Mouse (Mus musculus): ENCODE measurements at regions not wholly inside any gene's neighbourhood (a gene's known extent, or its start where the extent isn't known, plus 50 kb on each side); places are given as distances from the start of the nearest gene placed in this dataset.
A peak's percentile ranks its signal among the peaks of the same experiment; 100 is the strongest.

DNA sequence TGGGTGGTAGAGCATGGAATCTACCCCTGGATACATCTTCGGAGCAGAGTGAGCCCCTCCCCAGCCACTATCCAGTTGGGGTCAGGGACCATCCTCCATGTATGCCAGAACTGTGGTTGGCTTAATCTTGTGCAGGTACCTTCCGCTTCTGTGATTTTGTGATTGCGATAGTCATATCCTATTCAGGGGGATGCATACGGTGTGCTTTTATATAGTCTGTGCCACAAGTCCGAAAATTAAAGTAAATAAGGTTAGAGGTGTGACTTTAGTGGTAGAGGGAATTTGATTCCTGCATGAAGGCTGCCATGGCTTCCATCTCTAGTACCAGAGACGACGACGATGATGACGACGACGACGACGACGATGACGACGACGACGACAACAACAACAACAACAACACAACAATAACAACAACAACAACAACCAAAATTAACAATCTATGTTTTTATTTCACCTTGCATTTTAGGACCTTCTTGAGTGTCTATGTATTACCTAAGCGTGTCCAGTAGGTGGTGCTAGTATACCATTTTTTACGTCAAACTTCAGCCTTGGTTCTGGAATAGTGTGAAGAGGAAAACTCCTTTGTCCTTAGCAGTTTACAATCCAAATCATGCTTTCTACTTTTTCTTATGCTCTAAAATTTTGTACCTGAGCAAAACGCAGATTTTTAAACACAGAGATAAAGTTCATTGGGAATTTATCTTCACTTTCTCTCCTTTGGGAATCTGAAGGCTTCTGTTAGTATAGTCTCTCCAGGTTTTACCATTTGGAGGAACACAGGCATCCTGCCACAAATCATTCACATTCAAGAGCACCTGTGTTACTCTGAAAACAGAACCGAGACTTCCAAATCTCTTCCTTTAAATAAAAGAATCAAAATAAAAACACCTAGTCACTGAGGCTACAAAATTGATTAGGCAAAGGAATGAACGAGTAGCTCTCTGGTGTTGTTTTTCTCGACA, 224.5 kb downstream of the Ankrd16 start:
- Histone ChIP-seq H3K4me3 (ENCODE audit: low read depth, low read length) (no peak overlapping the region), H3K4me1 (replicated peaks; ENCODE audit: control insufficient read depth, insufficient read depth, low read length) (no peaks in the 10 kb centered on the region), H3K4me2 (replicated peaks; ENCODE audit: low read depth) (no peak overlapping the region), H3K27ac (ENCODE audit: low read depth, low read length) (no peak overlapping the region), H3K27me3 (replicated peaks; ENCODE audit: control insufficient read depth, insufficient read depth, low read length) (no peaks in the 10 kb centered on the region), H3K9ac (ENCODE audit: low read depth, low read length) (no peak overlapping the region), H3K36me3 (ENCODE audit: control insufficient read depth, insufficient read depth) (no peaks in the 10 kb centered on the region), H3K9me3 (ENCODE audit: control insufficient read depth) (no peaks in the 10 kb centered on the region)
- 29% methylated on average over 24 of the region's 24 CpGs for WGBS
- TF ChIP-seq CTCF (IDR thresholded peaks at IDR 0.05; ENCODE audit: low read depth): peak; percentile 84
- no peak for ATAC-seq

DNA sequence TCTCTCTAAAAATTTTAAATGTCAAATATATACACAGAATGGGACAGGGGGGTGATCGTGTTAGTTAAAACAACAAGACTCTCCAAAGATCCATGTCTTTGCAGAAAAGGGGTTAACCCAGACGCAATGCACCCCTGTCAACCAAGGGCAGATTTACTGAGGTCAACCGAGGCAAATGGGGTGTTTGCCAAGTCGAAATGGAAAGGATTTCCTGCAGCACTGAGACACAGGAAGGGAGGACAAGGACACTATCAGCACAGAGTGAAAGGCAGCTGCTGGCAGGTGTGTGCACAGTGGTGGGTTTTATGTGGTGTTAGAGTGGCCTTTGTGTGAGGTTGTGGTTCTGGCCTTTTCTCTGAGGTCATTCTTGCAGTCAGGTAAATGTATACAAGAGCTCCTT, 226.7 kb downstream of the Ankrd16 start:
- Histone ChIP-seq H3K27ac (ENCODE audit: low read depth, low read length) (no peak overlapping the region), H3K9ac (ENCODE audit: low read depth, low read length) (no peak overlapping the region), H3K36me3 (ENCODE audit: control insufficient read depth, insufficient read depth) (no peaks in the 10 kb centered on the region), H3K9me3 (ENCODE audit: control insufficient read depth) (no peaks in the 10 kb centered on the region), H3K4me1 (replicated peaks; ENCODE audit: control insufficient read depth, insufficient read depth, low read length) (no peaks in the 10 kb centered on the region), H3K4me2 (replicated peaks; ENCODE audit: low read depth) (no peak overlapping the region), H3K4me3 (ENCODE audit: low read depth, low read length) (no peak overlapping the region), H3K27me3 (replicated peaks; ENCODE audit: control insufficient read depth, insufficient read depth, low read length) (no peaks in the 10 kb centered on the region)
- no peak for ATAC-seq
- WGBS: 25% methylated on average over 4 of the region's 4 CpGs
- no peak for TF ChIP-seq CTCF (IDR thresholded peaks at IDR 0.05; ENCODE audit: low read depth)

DNA sequence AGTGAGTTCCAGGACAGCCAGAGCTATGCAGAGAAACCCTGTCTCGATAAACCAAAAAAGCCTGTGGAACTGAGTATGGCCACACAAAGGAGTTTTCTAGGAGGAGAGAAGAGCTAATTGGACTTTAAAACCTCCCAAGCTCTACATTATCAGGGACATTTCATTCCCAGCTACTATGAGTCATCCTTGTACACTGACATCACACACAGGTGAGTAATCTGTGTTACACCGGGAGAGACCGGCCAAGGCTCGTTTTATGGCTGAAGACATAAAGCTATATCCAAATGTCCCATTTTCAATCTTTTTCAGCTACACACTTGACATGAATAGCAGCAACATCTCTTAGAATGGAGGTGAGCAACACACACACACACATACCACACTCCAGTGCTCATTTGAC, 229.5 kb downstream of the Ankrd16 start:
- H3K4me1 ChIP-seq (replicated peaks; ENCODE audit: control insufficient read depth, insufficient read depth, low read length): no peaks in the 10 kb centered on the region
- no peak overlapping the region for H3K9ac ChIP-seq (ENCODE audit: low read depth, low read length)
- 60% methylated on average over 4 of the region's 4 CpGs for WGBS
- H3K36me3 ChIP-seq (ENCODE audit: control insufficient read depth, insufficient read depth): no peaks in the 10 kb centered on the region
- no peaks in the 10 kb centered on the region for H3K9me3 ChIP-seq (ENCODE audit: control insufficient read depth)
- H3K27me3 ChIP-seq (replicated peaks; ENCODE audit: control insufficient read depth, insufficient read depth, low read length): no peaks in the 10 kb centered on the region
- H3K27ac ChIP-seq (ENCODE audit: low read depth, low read length): no peak overlapping the region
- peak; percentile 75 for ATAC-seq
- no peak overlapping the region for H3K4me3 ChIP-seq (ENCODE audit: low read depth, low read length)
- no peak for TF ChIP-seq CTCF (IDR thresholded peaks at IDR 0.05; ENCODE audit: low read depth)
- H3K4me2 ChIP-seq (replicated peaks; ENCODE audit: low read depth): no peak overlapping the region

DNA sequence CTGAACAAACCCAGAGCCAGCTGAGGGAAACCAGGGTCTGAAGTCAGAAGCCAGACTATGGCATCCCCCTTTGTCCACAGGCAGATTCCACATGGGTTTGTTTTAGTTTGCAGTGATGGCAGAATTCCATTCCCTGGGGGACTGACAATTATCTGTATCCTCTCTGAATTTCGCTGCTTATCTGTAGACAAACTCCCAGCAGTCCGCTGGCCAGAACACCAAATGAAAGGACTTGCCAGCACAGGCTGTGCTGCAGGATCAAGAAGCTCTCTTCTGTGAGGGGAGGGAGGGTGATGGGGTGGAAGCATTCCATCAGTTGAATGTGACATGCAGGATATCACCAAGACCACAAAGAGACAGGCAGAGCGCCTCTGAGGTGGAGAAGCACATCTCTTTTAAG, 233.8 kb downstream of the Ankrd16 start:
- no peak for TF ChIP-seq CTCF (IDR thresholded peaks at IDR 0.05; ENCODE audit: low read depth)
- Histone ChIP-seq H3K27me3 (replicated peaks; ENCODE audit: control insufficient read depth, insufficient read depth, low read length) (no peaks in the 10 kb centered on the region), H3K36me3 (ENCODE audit: control insufficient read depth, insufficient read depth) (no peaks in the 10 kb centered on the region), H3K4me1 (replicated peaks; ENCODE audit: control insufficient read depth, insufficient read depth, low read length) (no peaks in the 10 kb centered on the region), H3K4me2 (replicated peaks; ENCODE audit: low read depth) (no peak overlapping the region), H3K4me3 (ENCODE audit: low read depth, low read length) (no peak overlapping the region), H3K27ac (ENCODE audit: low read depth, low read length) (no peak overlapping the region; the same call in 1 of the 2 replicates), H3K9me3 (ENCODE audit: control insufficient read depth) (no peaks in the 10 kb centered on the region), H3K9ac (ENCODE audit: low read depth, low read length) (no peak overlapping the region)
- 23% methylated on average over 3 of the region's 3 CpGs for WGBS
- no peak for ATAC-seq

DNA sequence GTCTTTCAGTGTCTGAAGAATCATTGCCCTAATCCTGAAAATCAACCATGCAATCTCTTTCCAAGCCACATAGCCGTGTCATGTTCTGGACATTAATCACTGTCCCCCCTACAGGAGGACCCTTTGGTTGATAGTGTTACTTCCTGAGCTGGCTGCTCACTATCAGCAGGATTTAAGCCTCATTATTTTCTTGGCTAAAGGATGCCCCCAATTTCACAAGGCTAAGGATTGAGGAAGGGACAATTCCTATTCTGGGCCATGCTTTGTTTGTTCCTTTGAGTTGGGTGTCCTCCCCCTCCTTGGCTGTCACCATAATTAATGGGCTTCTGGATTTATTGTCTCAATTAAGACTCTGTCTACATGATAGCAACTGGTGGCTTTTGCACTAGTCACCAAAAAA, 241.9 kb downstream of the Ankrd16 start:
- H3K27ac ChIP-seq (ENCODE audit: low read depth, low read length): no peak overlapping the region
- ATAC-seq: no peak
- WGBS: 26% methylated on average over 1 of the region's 1 CpGs
- H3K27me3 ChIP-seq (replicated peaks; ENCODE audit: control insufficient read depth, insufficient read depth, low read length): no peaks in the 10 kb centered on the region
- TF ChIP-seq CTCF (IDR thresholded peaks at IDR 0.05; ENCODE audit: low read depth): no peak
- H3K36me3 ChIP-seq (ENCODE audit: control insufficient read depth, insufficient read depth): no peaks in the 10 kb centered on the region
- H3K4me3 ChIP-seq (ENCODE audit: low read depth, low read length): no peak overlapping the region
- H3K9me3 ChIP-seq (ENCODE audit: control insufficient read depth): no peaks in the 10 kb centered on the region
- H3K4me2 ChIP-seq (replicated peaks; ENCODE audit: low read depth): no peak overlapping the region
- H3K9ac ChIP-seq (ENCODE audit: low read depth, low read length): no peak overlapping the region
- H3K4me1 ChIP-seq (replicated peaks; ENCODE audit: control insufficient read depth, insufficient read depth, low read length): no peaks in the 10 kb centered on the region

DNA sequence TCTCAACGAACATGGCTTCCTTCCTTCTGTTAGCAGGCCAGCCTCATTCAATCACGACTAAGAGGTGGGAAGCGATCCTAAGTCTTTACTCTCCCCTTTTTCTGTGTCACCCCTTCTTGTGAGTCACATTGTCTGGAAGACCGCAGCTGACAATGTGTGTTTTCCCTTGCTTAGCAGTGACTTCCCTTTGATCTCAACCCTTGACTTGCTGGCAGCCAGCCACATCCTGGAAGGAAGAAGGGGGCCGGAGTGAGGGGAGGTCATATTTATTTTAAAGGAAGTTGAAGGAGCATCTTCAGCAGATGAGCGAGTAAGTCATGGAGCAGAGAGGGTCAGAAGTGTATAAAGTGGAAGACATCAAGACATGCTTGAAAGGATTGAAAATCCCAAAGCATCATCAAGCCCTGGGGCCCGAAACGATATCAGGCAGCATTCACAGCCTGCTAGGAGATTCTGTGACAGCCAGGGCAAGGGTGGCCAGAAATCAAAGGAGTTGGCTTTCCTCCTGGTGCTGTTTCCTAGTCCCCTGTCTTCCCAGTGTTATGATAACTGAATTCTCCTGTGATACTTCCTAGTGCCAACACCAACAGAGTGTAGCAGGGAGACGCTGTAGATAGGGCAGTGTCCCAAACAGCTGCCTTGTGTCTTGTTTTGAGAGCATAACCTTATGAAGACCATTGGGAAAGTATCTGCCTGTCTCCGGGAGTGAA, 245.9 kb downstream of the Ankrd16 start:
- no peak for TF ChIP-seq CTCF (IDR thresholded peaks at IDR 0.05; ENCODE audit: low read depth)
- Histone ChIP-seq H3K4me2 (replicated peaks; ENCODE audit: low read depth) (no peak overlapping the region), H3K4me1 (replicated peaks; ENCODE audit: control insufficient read depth, insufficient read depth, low read length) (no peaks in the 10 kb centered on the region), H3K9me3 (ENCODE audit: control insufficient read depth) (no peaks in the 10 kb centered on the region), H3K9ac (ENCODE audit: low read depth, low read length) (no peak overlapping the region), H3K36me3 (ENCODE audit: control insufficient read depth, insufficient read depth) (no peaks in the 10 kb centered on the region), H3K27ac (ENCODE audit: low read depth, low read length) (no peak overlapping the region), H3K27me3 (replicated peaks; ENCODE audit: control insufficient read depth, insufficient read depth, low read length) (no peaks in the 10 kb centered on the region), H3K4me3 (ENCODE audit: low read depth, low read length) (no peak overlapping the region)
- WGBS: 44% methylated on average over 10 of the region's 10 CpGs
- no peak for ATAC-seq

Measured in intestine, postnatal 0 days (tissue).